Mouse (Mus musculus): Measurements from ENCODE around the gene Tead3. TPM values are rescaled to one million over a fixed set of nuclear protein-coding genes. Genes with fewer than 3 reads are reported as not detected.
A peak's percentile ranks its signal among the peaks of the same experiment; 100 is the strongest.

Gene Tead3
- polyA plus RNA-seq, 1 experiment from 2014 or later: 13.3 TPM

DNA sequence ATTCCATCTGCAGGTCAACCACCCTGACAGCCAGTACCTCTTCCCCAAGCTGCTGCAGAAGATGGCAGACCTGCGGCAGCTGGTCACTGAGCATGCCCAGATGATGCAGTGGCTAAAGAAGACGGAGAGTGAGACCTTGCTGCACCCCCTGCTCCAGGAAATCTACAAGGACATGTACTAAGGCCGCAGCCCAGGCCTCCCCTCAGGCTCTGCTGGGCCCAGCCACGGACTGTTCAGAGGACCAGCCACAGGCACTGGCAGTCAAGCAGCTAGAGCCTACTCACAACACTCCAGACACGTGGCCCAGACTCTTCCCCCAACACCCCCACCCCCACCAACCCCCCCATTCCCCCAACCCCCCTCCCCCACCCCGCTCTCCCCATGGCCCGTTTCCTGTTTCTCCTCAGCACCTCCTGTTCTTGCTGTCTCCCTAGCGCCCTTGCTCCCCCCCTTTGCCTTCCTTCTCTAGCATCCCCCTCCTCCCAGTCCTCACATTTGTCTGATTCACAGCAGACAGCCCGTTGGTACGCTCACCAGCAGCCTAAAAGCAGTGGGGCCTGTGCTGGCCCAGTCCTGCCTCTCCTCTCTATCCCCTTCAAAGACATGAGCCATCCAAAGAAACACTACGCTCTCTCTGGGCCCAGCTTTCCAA is 50.8 kb downstream of the Tead3 start:
- H3K4me3 ChIP-seq (ENCODE audit: low read depth, low read length): no peak overlapping the region
- peaks cover 9% of the 10 kb centered on the region for H3K36me3 ChIP-seq (ENCODE audit: control insufficient read depth, insufficient read depth, low read length)
- H3K9ac ChIP-seq (ENCODE audit: low read length): no peak overlapping the region
- peak; percentile 59 for ATAC-seq (replicated peaks; ENCODE audit: low FRiP score, low TSS enrichment, low read depth)
- H3K4me2 ChIP-seq (ENCODE audit: low read length): no peak overlapping the region
- H3K4me1 ChIP-seq (replicated peaks; ENCODE audit: control insufficient read depth, insufficient read depth, low read length): peaks cover 22% of the 10 kb centered on the region
- H3K9me3 ChIP-seq (ENCODE audit: control insufficient read depth, low read length): no peaks in the 10 kb centered on the region
- H3K27me3 ChIP-seq (replicated peaks; ENCODE audit: control insufficient read depth, insufficient read depth, low read length): no peaks in the 10 kb centered on the region
- WGBS: 25% methylated on average over 11 of the region's 11 CpGs
- H3K27ac ChIP-seq (ENCODE audit: low read depth): peak overlapping the region; percentile 60
- DNase-seq (ENCODE audit: low spot score): no peak

DNA sequence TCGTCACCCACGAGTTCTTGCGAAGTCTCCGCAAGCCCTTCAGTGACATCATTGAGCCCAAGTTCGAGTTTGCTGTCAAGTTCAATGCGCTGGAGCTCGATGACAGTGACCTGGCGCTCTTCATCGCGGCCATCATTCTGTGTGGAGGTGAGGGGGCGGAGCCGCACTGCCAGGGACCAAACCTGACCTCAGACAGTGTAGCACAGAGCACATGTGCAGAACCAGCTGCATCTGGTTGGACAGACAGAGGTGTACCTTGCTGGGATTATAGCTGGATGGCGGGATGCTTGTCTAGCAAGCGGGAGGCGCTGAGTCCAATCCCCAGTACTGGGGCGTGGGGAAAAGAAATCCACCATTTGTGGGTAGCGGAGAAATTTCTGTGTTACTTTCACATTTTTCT is 51.7 kb downstream of the Tead3 start:
- Histone ChIP-seq H3K27me3 (replicated peaks; ENCODE audit: control insufficient read depth, insufficient read depth, low read length) (no peaks in the 10 kb centered on the region), H3K4me3 (ENCODE audit: low read depth, low read length) (no peak overlapping the region), H3K27ac (ENCODE audit: low read depth) (no peak overlapping the region), H3K4me2 (ENCODE audit: low read length) (no peak overlapping the region), H3K36me3 (ENCODE audit: control insufficient read depth, insufficient read depth, low read length) (peaks cover 9% of the 10 kb centered on the region), H3K4me1 (replicated peaks; ENCODE audit: control insufficient read depth, insufficient read depth, low read length) (peaks cover 22% of the 10 kb centered on the region), H3K9ac (ENCODE audit: low read length) (no peak overlapping the region), H3K9me3 (ENCODE audit: control insufficient read depth, low read length) (no peaks in the 10 kb centered on the region)
- DNase-seq (ENCODE audit: low spot score) (no peak), ATAC-seq (replicated peaks; ENCODE audit: low FRiP score, low TSS enrichment, low read depth) (no peak)
- WGBS: 92% methylated on average over 17 of the region's 17 CpGs

DNA sequence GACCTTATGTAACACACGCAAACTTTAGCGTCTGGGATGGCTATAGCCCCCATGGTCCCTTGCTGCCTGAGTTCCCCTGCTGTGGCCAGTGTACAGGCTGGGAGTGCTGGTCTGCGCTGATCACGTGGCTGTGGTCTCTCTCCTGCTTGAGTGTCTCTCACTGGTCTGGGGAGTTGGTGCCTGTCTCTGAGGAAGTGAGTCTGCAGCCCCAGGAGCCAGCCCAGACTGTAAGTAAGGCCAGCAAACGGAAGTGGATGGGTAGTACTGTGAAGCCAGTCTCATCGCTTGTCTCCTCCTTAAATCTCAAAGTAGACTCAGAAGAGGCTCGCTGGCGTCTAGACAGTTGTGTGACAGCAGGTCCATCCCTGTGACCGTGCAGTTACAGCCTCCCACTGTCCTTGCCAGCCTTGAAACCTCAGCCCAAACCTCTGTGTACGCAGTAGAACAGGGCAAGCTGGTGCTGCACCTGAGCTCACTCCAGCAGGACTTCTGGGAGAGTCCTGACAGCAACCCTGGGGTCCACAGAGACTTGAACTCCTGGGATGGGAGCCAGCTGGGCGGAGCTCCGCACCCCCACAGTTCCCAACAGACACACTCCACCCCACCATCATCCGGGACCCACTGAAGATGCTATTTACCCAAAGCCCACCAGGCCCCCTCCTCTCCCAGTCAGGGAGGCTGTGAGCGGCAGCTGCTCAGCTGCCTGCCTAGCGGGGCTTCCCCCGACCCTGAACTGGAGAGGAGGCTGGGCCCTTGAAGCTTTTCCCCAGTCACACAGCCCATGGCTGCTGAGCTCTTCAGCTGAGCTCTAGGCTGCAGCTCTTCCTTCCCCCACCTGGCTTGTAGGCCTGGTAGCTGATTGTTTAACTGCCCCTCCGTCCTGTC is 55.9 kb downstream of the Tead3 start:
- 52% methylated on average over 17 of the region's 17 CpGs for WGBS
- H3K4me3 ChIP-seq (ENCODE audit: low read depth, low read length): no peak overlapping the region
- ATAC-seq (replicated peaks; ENCODE audit: low FRiP score, low TSS enrichment, low read depth) (no peak), DNase-seq (ENCODE audit: low spot score) (no peak)
- H3K4me2 ChIP-seq (ENCODE audit: low read length): no peak overlapping the region
- H3K27me3 ChIP-seq (replicated peaks; ENCODE audit: control insufficient read depth, insufficient read depth, low read length): no peaks in the 10 kb centered on the region
- H3K4me1 ChIP-seq (replicated peaks; ENCODE audit: control insufficient read depth, insufficient read depth, low read length): peaks cover 12% of the 10 kb centered on the region
- no peak overlapping the region for H3K9ac ChIP-seq (ENCODE audit: low read length)
- H3K36me3 ChIP-seq (ENCODE audit: control insufficient read depth, insufficient read depth, low read length): peaks cover 9% of the 10 kb centered on the region
- peak overlapping the region; percentile 54 for H3K27ac ChIP-seq (ENCODE audit: low read depth)
- H3K9me3 ChIP-seq (ENCODE audit: control insufficient read depth, low read length): no peaks in the 10 kb centered on the region

DNA sequence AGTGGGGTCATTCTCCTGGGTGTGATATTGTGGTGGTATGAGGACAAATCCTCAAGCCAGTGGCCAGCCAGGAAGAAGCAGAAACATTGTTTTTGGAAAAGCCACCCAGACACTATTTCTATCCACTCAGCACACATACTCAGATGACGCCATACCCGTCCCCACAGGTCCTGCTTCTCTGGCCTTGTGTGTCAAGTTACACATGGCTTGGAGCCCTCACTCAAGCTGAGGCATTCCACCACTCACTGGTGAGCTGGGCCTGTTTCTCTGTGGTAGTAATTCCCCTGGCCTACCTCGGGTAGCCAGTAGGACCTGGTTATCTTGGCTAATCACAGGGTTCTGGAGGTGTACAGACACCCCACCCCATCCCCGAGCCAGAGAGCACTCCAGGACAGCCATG is 56.9 kb downstream of the Tead3 start:
- Histone ChIP-seq H3K4me2 (ENCODE audit: low read length) (no peak overlapping the region), H3K4me1 (replicated peaks; ENCODE audit: control insufficient read depth, insufficient read depth, low read length) (peaks cover 8% of the 10 kb centered on the region), H3K27ac (ENCODE audit: low read depth) (no peak overlapping the region), H3K9me3 (ENCODE audit: control insufficient read depth, low read length) (no peaks in the 10 kb centered on the region), H3K4me3 (ENCODE audit: low read depth, low read length) (no peak overlapping the region), H3K9ac (ENCODE audit: low read length) (no peak overlapping the region), H3K27me3 (replicated peaks; ENCODE audit: control insufficient read depth, insufficient read depth, low read length) (no peaks in the 10 kb centered on the region), H3K36me3 (ENCODE audit: control insufficient read depth, insufficient read depth, low read length) (peaks cover 5% of the 10 kb centered on the region)
- WGBS: 80% methylated on average over 4 of the region's 4 CpGs
- ATAC-seq (replicated peaks; ENCODE audit: low FRiP score, low TSS enrichment, low read depth) (no peak), DNase-seq (ENCODE audit: low spot score) (no peak)

DNA sequence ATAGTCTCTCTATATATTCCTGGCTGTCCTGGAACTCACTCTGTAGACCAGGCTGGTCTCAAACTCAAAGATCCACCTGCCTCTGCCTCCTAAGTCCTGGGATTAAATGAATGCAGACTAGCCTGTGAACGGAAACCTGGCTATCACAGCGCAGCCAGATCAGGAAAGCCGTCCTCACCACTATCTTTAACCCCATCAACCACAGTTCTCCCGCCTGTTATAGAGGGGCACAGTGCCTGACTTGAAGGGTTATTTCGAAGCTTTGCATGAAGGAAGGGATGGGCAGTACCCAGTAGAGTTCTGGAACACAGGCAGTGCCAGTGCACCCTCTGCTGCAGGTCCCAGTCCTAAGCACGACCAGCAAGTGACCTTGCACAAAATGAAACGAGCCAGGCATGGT is 59.3 kb downstream of the Tead3 start:
- H3K9me3 ChIP-seq (ENCODE audit: control insufficient read depth, low read length): no peaks in the 10 kb centered on the region
- no peaks in the 10 kb centered on the region for H3K27me3 ChIP-seq (replicated peaks; ENCODE audit: control insufficient read depth, insufficient read depth, low read length)
- DNase-seq (ENCODE audit: low spot score) (no peak), ATAC-seq (replicated peaks; ENCODE audit: low FRiP score, low TSS enrichment, low read depth) (no peak)
- no peak overlapping the region for H3K9ac ChIP-seq (ENCODE audit: low read length)
- no peak overlapping the region for H3K4me2 ChIP-seq (ENCODE audit: low read length)
- H3K27ac ChIP-seq (ENCODE audit: low read depth): no peak overlapping the region
- no peak overlapping the region for H3K4me3 ChIP-seq (ENCODE audit: low read depth, low read length)
- H3K36me3 ChIP-seq (ENCODE audit: control insufficient read depth, insufficient read depth, low read length): no peaks in the 10 kb centered on the region
- WGBS: 80% methylated on average over 7 of the region's 7 CpGs
- peaks cover 19% of the 10 kb centered on the region for H3K4me1 ChIP-seq (replicated peaks; ENCODE audit: control insufficient read depth, insufficient read depth, low read length)

DNA sequence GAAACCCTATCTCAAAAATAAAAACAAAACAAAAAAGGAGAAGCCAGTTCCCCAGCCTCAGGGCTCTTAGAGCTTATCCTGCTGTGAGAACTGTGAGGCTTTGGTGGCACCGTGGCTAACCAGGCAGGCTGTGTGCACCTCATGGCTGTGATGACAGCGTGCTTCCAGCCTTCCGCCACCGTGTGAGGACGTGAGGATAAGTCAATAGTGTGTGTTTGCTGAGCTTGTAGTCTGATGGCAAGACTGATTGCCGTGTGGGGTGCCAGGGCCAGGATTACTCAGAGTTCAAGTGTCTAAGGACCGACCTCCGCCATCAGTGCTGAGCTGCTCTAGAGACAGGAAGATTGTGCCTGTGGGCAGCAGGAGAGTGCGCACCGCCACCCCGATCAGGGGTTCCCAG is 59.9 kb downstream of the Tead3 start:
- Histone ChIP-seq H3K4me2 (ENCODE audit: low read length) (no peak overlapping the region), H3K9me3 (ENCODE audit: control insufficient read depth, low read length) (no peaks in the 10 kb centered on the region), H3K27me3 (replicated peaks; ENCODE audit: control insufficient read depth, insufficient read depth, low read length) (no peaks in the 10 kb centered on the region), H3K27ac (ENCODE audit: low read depth) (no peak overlapping the region), H3K4me3 (ENCODE audit: low read depth, low read length) (no peak overlapping the region), H3K4me1 (replicated peaks; ENCODE audit: control insufficient read depth, insufficient read depth, low read length) (peaks cover 22% of the 10 kb centered on the region), H3K36me3 (ENCODE audit: control insufficient read depth, insufficient read depth, low read length) (no peaks in the 10 kb centered on the region), H3K9ac (ENCODE audit: low read length) (no peak overlapping the region)
- ATAC-seq (replicated peaks; ENCODE audit: low FRiP score, low TSS enrichment, low read depth): no peak
- no peak for DNase-seq (ENCODE audit: low spot score)
- 73% methylated on average over 11 of the region's 11 CpGs for WGBS

DNA sequence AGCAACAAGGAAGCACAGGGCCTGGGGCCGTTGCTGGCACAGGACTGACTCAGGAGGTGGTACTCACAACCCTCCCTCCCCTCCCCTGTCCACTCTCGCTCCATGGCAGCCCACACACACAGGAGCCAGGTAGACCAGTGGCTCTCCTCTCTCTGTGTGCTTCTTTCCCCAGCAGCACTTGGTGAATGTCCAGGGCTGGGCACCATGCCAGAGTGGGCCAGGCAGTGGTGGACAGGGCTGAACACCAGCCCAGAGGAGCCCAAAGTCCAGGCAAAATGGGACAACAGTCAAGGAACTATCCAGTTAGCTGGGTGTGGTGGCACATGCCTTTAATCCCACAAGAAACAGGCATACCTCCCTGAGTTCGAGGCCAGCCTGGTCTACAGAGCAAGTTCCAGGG is 60.4 kb downstream of the Tead3 start:
- no peak for DNase-seq (ENCODE audit: low spot score)

DNA sequence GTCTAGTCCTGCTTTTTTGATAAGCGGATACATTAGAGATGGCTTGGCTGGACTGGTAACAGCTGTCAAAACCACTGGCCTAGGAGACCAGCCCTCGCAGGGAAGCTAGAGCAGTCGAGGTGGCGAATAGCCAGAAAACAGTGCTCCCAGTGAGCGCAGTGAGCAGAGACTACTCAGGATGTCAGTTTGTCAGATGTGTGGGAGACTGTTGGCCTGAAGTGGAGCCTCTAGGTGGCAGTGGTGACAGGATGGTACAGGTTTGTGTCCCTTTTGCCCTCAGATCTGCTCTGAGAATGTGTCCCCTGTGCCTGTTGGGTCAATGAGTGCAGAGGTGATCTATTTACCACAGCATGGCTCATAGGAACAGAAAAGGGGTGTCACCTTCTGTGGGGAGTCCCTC is 62.6 kb downstream of the Tead3 start:
- H3K27me3 ChIP-seq (replicated peaks; ENCODE audit: control insufficient read depth, insufficient read depth, low read length): no peaks in the 10 kb centered on the region
- peaks cover 17% of the 10 kb centered on the region for H3K4me1 ChIP-seq (replicated peaks; ENCODE audit: control insufficient read depth, insufficient read depth, low read length)
- no peaks in the 10 kb centered on the region for H3K36me3 ChIP-seq (ENCODE audit: control insufficient read depth, insufficient read depth, low read length)
- H3K4me2 ChIP-seq (ENCODE audit: low read length): no peak overlapping the region
- ATAC-seq (replicated peaks; ENCODE audit: low FRiP score, low TSS enrichment, low read depth): peak; percentile 1; the same call in 1 of the 2 replicates
- no peak overlapping the region for H3K27ac ChIP-seq (ENCODE audit: low read depth)
- H3K9ac ChIP-seq (ENCODE audit: low read length): no peak overlapping the region
- WGBS: 56% methylated on average over 5 of the region's 5 CpGs
- no peaks in the 10 kb centered on the region for H3K9me3 ChIP-seq (ENCODE audit: control insufficient read depth, low read length)
- DNase-seq (ENCODE audit: low spot score): no peak
- no peak overlapping the region for H3K4me3 ChIP-seq (ENCODE audit: low read depth, low read length)

More for the DNA sequence above, 60.4 kb downstream of the Tead3 start:
- 62% methylated on average over 3 of the region's 3 CpGs for WGBS
- Histone ChIP-seq H3K4me3 (ENCODE audit: low read depth, low read length) (no peak overlapping the region), H3K36me3 (ENCODE audit: control insufficient read depth, insufficient read depth, low read length) (no peaks in the 10 kb centered on the region), H3K27me3 (replicated peaks; ENCODE audit: control insufficient read depth, insufficient read depth, low read length) (no peaks in the 10 kb centered on the region), H3K9ac (ENCODE audit: low read length) (no peak overlapping the region), H3K9me3 (ENCODE audit: control insufficient read depth, low read length) (no peaks in the 10 kb centered on the region), H3K4me1 (replicated peaks; ENCODE audit: control insufficient read depth, insufficient read depth, low read length) (peaks cover 22% of the 10 kb centered on the region), H3K27ac (ENCODE audit: low read depth) (no peak overlapping the region), H3K4me2 (ENCODE audit: low read length) (no peak overlapping the region)
- ATAC-seq (replicated peaks; ENCODE audit: low FRiP score, low TSS enrichment, low read depth): no peak

Data from intestine, embryonic 14.5 days (tissue).